ENCODE assay signal across 16 mouse cellular contexts in genomic region chr8:93980141-93980540, GRCm38 (mm10).
"Had no signal": no experiment of that assay in that cellular context is flagged by ENCODE, and none has a peak within 500 bp of the region (broad histone marks: within the 10 kb centered on the region; RNA-seq: fewer than 3 reads in every experiment).

No protein-coding gene starts in this region.

- H3K9ac ChIP-seq: limb, embryonic 15.5 days; liver, embryonic 12.5 days; lung, embryonic 14.5 days; neural tube, embryonic 15.5 days had no signal

- H3K4me3 ChIP-seq: limb, embryonic 15.5 days; liver, embryonic 12.5 days; megakaryocyte, embryonic 14.5 days; neural tube, embryonic 15.5 days had no signal

- H3K4me2 ChIP-seq: limb, embryonic 15.5 days; liver, embryonic 12.5 days; lung, embryonic 14.5 days; midbrain, embryonic 11.5 days; neural tube, embryonic 15.5 days had no signal

- H3K27me3 ChIP-seq: limb, embryonic 15.5 days; liver, embryonic 12.5 days; megakaryocyte, embryonic 14.5 days; neural tube, embryonic 15.5 days had no signal

- H3K4me1 ChIP-seq: limb, embryonic 15.5 days; liver, embryonic 12.5 days; neural tube, embryonic 15.5 days had no signal

- H3K9me3 ChIP-seq: limb, embryonic 15.5 days; liver, embryonic 12.5 days; neural tube, embryonic 15.5 days had no signal

- DNase-seq: layer of hippocampus, adult 9-11 months; layer of hippocampus, postnatal 36 days; lung, embryonic 14.5 days; lung, postnatal 10 days; right cerebral cortex, adult 18-20 months; right cerebral cortex, postnatal 25 days; thymus, postnatal 4 days had no signal

- ATAC-seq: inflammation-experienced regulatory T-cells, adult 6 months; intestine, postnatal 0 days; liver, embryonic 12.5 days; midbrain, embryonic 16.5 days had no signal

- H3K27ac ChIP-seq: limb, embryonic 15.5 days; liver, embryonic 12.5 days; macrophage; neural tube, embryonic 15.5 days had no signal
